Comparison of ENCODE assay signal across 31 mouse cellular contexts in genomic region chr9:65322255-65322900, GRCm38 (mm10). TPM values are rescaled to one million over a fixed set of nuclear protein-coding genes. Genes with fewer than 3 reads are reported as not detected.
DNase-seq lines count a peak whose midpoint lies in the region; ATAC-seq and TF ChIP-seq lines count a peak whose summit lies in the region.
"Had no signal": no experiment of that assay in that cellular context is flagged by ENCODE, and none has a peak within 500 bp of the region (broad histone marks: within the 10 kb centered on the region; RNA-seq: fewer than 3 reads in every experiment).

No protein-coding gene starts in this region.

- no peak overlapping the region for H3K4me3 ChIP-seq in liver, postnatal 0 days (ENCODE audit: low read depth, low read length)
- H3K4me3 ChIP-seq in lung, postnatal 0 days (ENCODE audit: low read depth, low read length): no peak overlapping the region
- H3K4me3 ChIP-seq: embryonic facial prominence, embryonic 13.5 days; forebrain, embryonic 10.5 days; forebrain, embryonic 13.5 days; heart, embryonic 12.5 days; heart, embryonic 15.5 days had no signal

- intact Hi-C loops in heart, postnatal 10 days (cut with DNase I): no loop called here

- no peak; the same call in 1 of the 2 replicates for TF ChIP-seq EP300 in liver, postnatal 0 days (IDR thresholded peaks at IDR 0.05; ENCODE audit: low read depth)
- TF ChIP-seq EP300 in lung, postnatal 0 days (IDR thresholded peaks at IDR 0.05): no peak

- no peaks in the 10 kb centered on the region for H3K27me3 ChIP-seq in liver, postnatal 0 days (ENCODE audit: insufficient read depth, low read length)
- no peaks in the 10 kb centered on the region for H3K27me3 ChIP-seq in lung, postnatal 0 days (replicated peaks; ENCODE audit: insufficient read depth, low read length)
- H3K27me3 ChIP-seq: CH12.LX; embryonic facial prominence, embryonic 13.5 days; forebrain, embryonic 13.5 days; heart, embryonic 12.5 days; heart, embryonic 15.5 days; Patski had no signal

- H3K27ac ChIP-seq in liver, postnatal 0 days (ENCODE audit: low read depth): peak overlapping the region; percentile 44; the same call in 1 of the 2 replicates
- no peak overlapping the region for H3K27ac ChIP-seq in lung, postnatal 0 days (ENCODE audit: low read length)
- H3K27ac ChIP-seq: embryonic facial prominence, embryonic 13.5 days; forebrain, embryonic 10.5 days; forebrain, embryonic 13.5 days; heart, embryonic 15.5 days; hindbrain, embryonic 14.5 days; hindbrain, postnatal 0 days had no signal

- no peaks in the 10 kb centered on the region for H3K9me3 ChIP-seq in liver, postnatal 0 days (ENCODE audit: low read length)
- no peaks in the 10 kb centered on the region for H3K9me3 ChIP-seq in lung, postnatal 0 days (ENCODE audit: low read length)
- H3K9me3 ChIP-seq: embryonic facial prominence, embryonic 13.5 days; forebrain, embryonic 10.5 days; forebrain, embryonic 13.5 days; G1E; heart, embryonic 12.5 days; heart, embryonic 15.5 days had no signal

- no peak overlapping the region for H3K4me2 ChIP-seq in liver, postnatal 0 days (ENCODE audit: low read depth, low read length)
- H3K4me2 ChIP-seq in lung, postnatal 0 days (replicated peaks; ENCODE audit: low read depth, low read length): no peak overlapping the region
- H3K4me2 ChIP-seq: embryonic facial prominence, embryonic 13.5 days; forebrain, embryonic 13.5 days; heart, embryonic 12.5 days; heart, embryonic 15.5 days; hindbrain, embryonic 14.5 days had no signal

- H3K4me1 ChIP-seq in liver, postnatal 0 days (ENCODE audit: insufficient read depth): no peaks in the 10 kb centered on the region
- H3K4me1 ChIP-seq in lung, postnatal 0 days (ENCODE audit: insufficient read depth, low read depth, low read length): no peaks in the 10 kb centered on the region
- H3K4me1 ChIP-seq: embryonic facial prominence, embryonic 13.5 days; forebrain, embryonic 10.5 days; forebrain, embryonic 13.5 days; heart, embryonic 12.5 days; heart, embryonic 15.5 days had no signal

- peak; percentile 71 for ATAC-seq in liver, postnatal 0 days
- no peak for ATAC-seq in lung, postnatal 0 days
- ATAC-seq: forebrain, embryonic 13.5 days; forebrain, embryonic 16.5 days; hindbrain, postnatal 0 days; Patski had no signal

- H3K36me3 ChIP-seq in liver, postnatal 0 days (replicated peaks; ENCODE audit: insufficient read depth, low read length): peaks cover 68% of the 10 kb centered on the region
- peaks cover 30% of the 10 kb centered on the region for H3K36me3 ChIP-seq in lung, postnatal 0 days (ENCODE audit: insufficient read depth, low read length)

- H3K9ac ChIP-seq in liver, postnatal 0 days (replicated peaks): no peak overlapping the region
- no peak overlapping the region for H3K9ac ChIP-seq in lung, postnatal 0 days (replicated peaks; ENCODE audit: low read depth)
- H3K9ac ChIP-seq: embryonic facial prominence, embryonic 13.5 days; forebrain, embryonic 13.5 days; heart, embryonic 12.5 days; heart, embryonic 15.5 days; hindbrain, embryonic 14.5 days had no signal

- WGBS in liver, postnatal 0 days (ENCODE audit: insufficient replicate concordance): 76% methylated on average over 11 of the region's 11 CpGs
- whole genome bisulfite sequencing in lung, postnatal 0 days: 65% methylated on average over 11 of the region's 11 CpGs
- 32% methylated on average over 11 of the region's 11 CpGs for WGBS in large intestine, adult 2 months

- DNase-seq in heart, adult 11 months: peak; percentile 74
- no peak for DNase-seq in heart, postnatal 10 days
- no peak for DNase-seq in liver, postnatal 0 days
- no peak for DNase-seq in liver
- DNase-seq in lung, postnatal 0 days (ENCODE audit: low spot score): peak; percentile 37
- DNase-seq in lung, postnatal 25 days (ENCODE audit: low spot score): no peak
- peak; percentile 35 for DNase-seq in large intestine, adult 2 months (ENCODE audit: low read depth, low spot score)
- DNase-seq: adrenal gland, postnatal 10 days; adrenal gland, postnatal 36 days; B cell, adult 2 months; cerebellum, adult 11 months; cerebellum, adult 2 months; cerebellum, adult 9-11 months; cerebellum, postnatal 25 days; gastrocnemius, postnatal 10 days; gastrocnemius, postnatal 36 days; heart, adult 18-20 months; heart, postnatal 14 days; heart, postnatal 4 days had no signal

- no peak for TF ChIP-seq CTCF in liver, postnatal 0 days (IDR thresholded peaks at IDR 0.05; ENCODE audit: low read depth)
- no peak for TF ChIP-seq CTCF in lung, postnatal 0 days (IDR thresholded peaks at IDR 0.05)

RNA-seq across cellular contexts. Expression of gene Pdcd7, which starts 23.5 kb away (rescaled TPM):
- 10 to 100 TPM; 11.1 to 14.7 TPM for total RNA-seq in heart, postnatal 10 days (2021)
- 4.0 and 4.4 TPM in 2 replicates for polyA plus RNA-seq in liver, postnatal 0 days (2015; fragmentation: Nextera tagmentation; extraction: Ambion mirVana)
- 8.6 and 8.7 TPM in 2 replicates for polyA plus RNA-seq in lung, postnatal 0 days (2015; fragmentation: Nextera tagmentation; extraction: Ambion mirVana)
- polyA plus RNA-seq in large intestine, adult 2 months (2012; rRNA removed): 7.3 and 8.1 TPM in 2 replicates

RNA-seq across cellular contexts. Expression of gene Clpx, which starts 28.3 kb away (rescaled TPM):
- 10 to 100 TPM; 76.3 to 83.4 TPM for total RNA-seq in heart, postnatal 10 days (2021)
- 109 and 119 TPM in 2 replicates for polyA plus RNA-seq in liver, postnatal 0 days (2015; fragmentation: Nextera tagmentation; extraction: Ambion mirVana)
- 38.8 and 43.5 TPM in 2 replicates for polyA plus RNA-seq in lung, postnatal 0 days (2015; fragmentation: Nextera tagmentation; extraction: Ambion mirVana)
- 6.4 and 8.5 TPM in 2 replicates for polyA plus RNA-seq in large intestine, adult 2 months (2012; rRNA removed)

RNA-seq across cellular contexts. Expression of gene Ubap1l, which starts 38.5 kb away (rescaled TPM):
- total RNA-seq in heart, postnatal 10 days (2021): 1 to 10 TPM in 1 of 2 experiments, not detected in 1; 1.0 TPM
- not detected in 2 replicates for polyA plus RNA-seq in liver, postnatal 0 days (2015; fragmentation: Nextera tagmentation; extraction: Ambion mirVana)
- polyA plus RNA-seq in lung, postnatal 0 days (2015; fragmentation: Nextera tagmentation; extraction: Ambion mirVana): 0.33 and 0.40 TPM in 2 replicates
- 0.16 and 0.26 TPM in 2 replicates for polyA plus RNA-seq in large intestine, adult 2 months (2012; rRNA removed)
- total RNA-seq: common myeloid progenitor, adult 5-6 weeks; heart, adult 18-20 months had no signal

RNA-seq across cellular contexts. Expression of gene Cilp, which starts 57.4 kb away (rescaled TPM):
- total RNA-seq in heart, postnatal 10 days (2021): 1 to 10 TPM; 5.4 to 6.6 TPM
- 0.06 and 0.08 TPM in 2 replicates for polyA plus RNA-seq in liver, postnatal 0 days (2015; fragmentation: Nextera tagmentation; extraction: Ambion mirVana)
- 0.08 and 0.13 TPM in 2 replicates for polyA plus RNA-seq in lung, postnatal 0 days (2015; fragmentation: Nextera tagmentation; extraction: Ambion mirVana)
- 5.1 and 5.5 TPM in 2 replicates for polyA plus RNA-seq in large intestine, adult 2 months (2012; rRNA removed)
- total RNA-seq: CH12.LX had no signal
- polyA plus RNA-seq: forebrain, embryonic 10.5 days; G1E; heart, embryonic 12.5 days; Patski had no signal

Comparison
In these comparisons a context has a peak if more than half of its experiments do, and no peak if none do; other contexts are left out.
1. DNase-seq: peak in heart, adult 11 months (single experiment), lung, postnatal 0 days (single experiment) and large intestine, adult 2 months (single experiment); none in heart, postnatal 10 days (0 of 2), liver, postnatal 0 days (single experiment), liver (single experiment) and lung, postnatal 25 days (single experiment).